Mouse (Mus musculus) limb, embryonic 12.5 days (tissue): ENCODE data around the gene Gpr83. TPM values are rescaled to one million over a fixed set of nuclear protein-coding genes. Genes with fewer than 3 reads are reported as not detected.

Source experiments
- ATAC-seq: fragments of 200-750 bp; cut with Nextera tagmentation; 2 replicates; pipeline ENCODE4 v1.8.0; 2017; ENCODE audit warnings: low read depth, moderate TSS enrichment; ENCODE audit not compliant: insufficient number of reproducible peaks, insufficient read depth, low FRiP score, low TSS enrichment
- H3K27ac ChIP-seq: fragments of 300-500 bp; sonication (generic); 2 replicates; pipeline ENCODE4 v1.5.1; 2016; ENCODE audit warnings: mild to moderate bottlenecking, moderate library complexity
- H3K27me3 ChIP-seq: fragments of 300-500 bp; sonication (generic); 2 replicates; pipeline ENCODE4 v1.6.1; 2016; ENCODE audit warnings: mild to moderate bottlenecking, moderate library complexity
- H3K36me3 ChIP-seq: fragments of 300-500 bp; sonication (generic); 2 replicates; pipeline ENCODE4 v1.6.1; 2016; ENCODE audit warnings: mild to moderate bottlenecking, moderate library complexity
- H3K4me1 ChIP-seq: fragments of 300-500 bp; sonication (generic); replicated peaks from 2 replicates; pipeline ENCODE4 v1.6.1; 2016
- H3K4me2 ChIP-seq: fragments of 300-500 bp; sonication (generic); 2 replicates; pipeline ENCODE4 v1.6.1; 2016; ENCODE audit warnings: mild to moderate bottlenecking, moderate library complexity
- H3K4me3 ChIP-seq: fragments of 300-500 bp; sonication (generic); replicated peaks from 2 replicates; pipeline ENCODE4 v1.5.1; 2016; ENCODE audit warnings: mild to moderate bottlenecking
- H3K9ac ChIP-seq: fragments of 300-500 bp; sonication (generic); replicated peaks from 2 replicates; pipeline ENCODE4 v1.6.1; 2016; ENCODE audit warnings: mild to moderate bottlenecking, moderate library complexity
- H3K9me3 ChIP-seq: fragments of 300-500 bp; sonication (generic); 2 replicates; pipeline ENCODE4 v1.6.1; 2016; ENCODE audit warnings: mild to moderate bottlenecking, moderate library complexity
- WGBS: fragments of 180-500 bp; shearing (Covaris S2); methylation state at CpG from one replicate; pipeline ENCODE4 v1.1.7; 2016; 5-methylcytosine and 5-hydroxymethylcytosine counted together
- polyA plus RNA-seq: library from polyadenylated mRNA; unstranded; fragments of >200 nt; fragmentation: Nextera tagmentation; extraction: Ambion mirVana; gene quantifications from 2 replicates; pipeline ENCODE4 v1.2.1, GENCODE M21; 2016

Gene Gpr83
- polyA plus RNA-seq, 1 experiment from 2014 or later = 0.63 TPM

- 46% methylated on average over 5 of the region's 5 CpGs for WGBS
- Histone ChIP-seq H3K4me1 (peaks cover 15% of the 10 kb centered on the region), H3K9ac (no peak overlapping the region), H3K9me3 (0 out of 2 replicates have a peak, but pooled peaks cover 3% of the 10 kb centered on the region), H3K27ac (no peak overlapping the region), H3K4me3 (no peak overlapping the region), H3K36me3 (no peaks in the 10 kb centered on the region), H3K4me2 (no peak overlapping the region), H3K27me3 (no peaks in the 10 kb centered on the region)
- ATAC-seq = no peak
Observed at GRCm38 (mm10) chr9:14846428-14846827, 13.6 kb upstream of the Gpr83 start.

- no peak overlapping the region for H3K9ac ChIP-seq
Observed at GRCm38 (mm10) chr9:14848267-14848935, 11.6 kb upstream of the Gpr83 start.

GRCm38 (mm10) chr9:14854585-14854984 lies 5.4 kb upstream of the Gpr83 start:
- 0 out of 2 replicates have a peak, but pooled peaks cover 1% of the 10 kb centered on the region for H3K4me1 ChIP-seq
- H3K9ac ChIP-seq = no peak overlapping the region
- H3K27me3 ChIP-seq = peaks cover 27% of the 10 kb centered on the region
- no peak overlapping the region for H3K4me2 ChIP-seq
- 0 out of 2 replicates have a peak, but pooled peaks cover 6% of the 10 kb centered on the region for H3K9me3 ChIP-seq
- 75% methylated on average over 4 of the region's 4 CpGs for WGBS
- H3K27ac ChIP-seq = no peak overlapping the region
- ATAC-seq = no peak
- H3K4me3 ChIP-seq = no peak overlapping the region
- H3K36me3 ChIP-seq = no peaks in the 10 kb centered on the region

More at GRCm38 (mm10) chr9:14848267-14848935, 11.6 kb upstream of the Gpr83 start:
- WGBS = 80% methylated on average over 1 of the region's 1 CpGs
- Histone ChIP-seq H3K27ac (no peak overlapping the region), H3K36me3 (no peaks in the 10 kb centered on the region), H3K9me3 (0 out of 2 replicates have a peak, but pooled peaks cover 6% of the 10 kb centered on the region), H3K4me3 (no peak overlapping the region), H3K27me3 (no peaks in the 10 kb centered on the region), H3K4me1 (no peaks in the 10 kb centered on the region), H3K4me2 (no peak overlapping the region)
- no peak for ATAC-seq

- Histone ChIP-seq H3K9ac (no peak overlapping the region), H3K4me3 (no peak overlapping the region), H3K4me1 (peaks cover 12% of the 10 kb centered on the region), H3K27ac (no peak overlapping the region), H3K4me2 (no peak overlapping the region), H3K9me3 (no peaks in the 10 kb centered on the region), H3K36me3 (no peaks in the 10 kb centered on the region), H3K27me3 (peaks cover 52% of the 10 kb centered on the region)
- WGBS = 54% methylated on average over 4 of the region's 4 CpGs
- no peak for ATAC-seq
Observed at GRCm38 (mm10) chr9:14856922-14857654, 2.9 kb upstream of the Gpr83 start.

- Histone ChIP-seq H3K9me3 (no peaks in the 10 kb centered on the region), H3K36me3 (no peaks in the 10 kb centered on the region), H3K4me3 (no peak overlapping the region), H3K27me3 (peaks cover 63% of the 10 kb centered on the region), H3K4me1 (peaks cover 12% of the 10 kb centered on the region), H3K4me2 (no peak overlapping the region), H3K27ac (no peak overlapping the region), H3K9ac (no peak overlapping the region)
- ATAC-seq = no peak
- WGBS = 71% methylated on average over 7 of the region's 7 CpGs
Observed at GRCm38 (mm10) chr9:14858170-14858706, 1.8 kb upstream of the Gpr83 start.

GRCm38 (mm10) chr9:14858782-14859181 lies 1.2 kb upstream of the Gpr83 start:
- Histone ChIP-seq H3K4me3 (no peak overlapping the region), H3K27me3 (peaks cover 68% of the 10 kb centered on the region), H3K9ac (no peak overlapping the region), H3K4me1 (peaks cover 12% of the 10 kb centered on the region), H3K27ac (no peak overlapping the region), H3K9me3 (no peaks in the 10 kb centered on the region), H3K36me3 (no peaks in the 10 kb centered on the region), H3K4me2 (no peak overlapping the region)
- 83% methylated on average over 3 of the region's 3 CpGs for WGBS
- no peak for ATAC-seq

GRCm38 (mm10) chr9:14863126-14863525 lies 3.1 kb downstream of the Gpr83 start:
- Histone ChIP-seq H3K9me3 (no peaks in the 10 kb centered on the region), H3K9ac (no peak overlapping the region), H3K4me2 (no peak overlapping the region), H3K4me3 (no peak overlapping the region), H3K27me3 (peaks cover 66% of the 10 kb centered on the region), H3K27ac (no peak overlapping the region), H3K4me1 (peaks cover 12% of the 10 kb centered on the region), H3K36me3 (no peaks in the 10 kb centered on the region)
- ATAC-seq = no peak
- WGBS = 51% methylated on average over 3 of the region's 3 CpGs

- no peak overlapping the region for H3K4me2 ChIP-seq
Observed at GRCm38 (mm10) chr9:14864726-14865125, 4.7 kb downstream of the Gpr83 start.

GRCm38 (mm10) chr9:14866957-14867356 lies 6.9 kb downstream of the Gpr83 start:
- WGBS = 41% methylated on average over 7 of the region's 7 CpGs
- Histone ChIP-seq H3K27ac (no peak overlapping the region), H3K4me1 (peaks cover 2% of the 10 kb centered on the region; the same call in 1 of the 2 replicates), H3K9me3 (no peaks in the 10 kb centered on the region), H3K36me3 (no peaks in the 10 kb centered on the region), H3K4me3 (no peak overlapping the region), H3K27me3 (peaks cover 28% of the 10 kb centered on the region), H3K4me2 (no peak overlapping the region), H3K9ac (no peak overlapping the region)
- ATAC-seq = no peak

More at GRCm38 (mm10) chr9:14864726-14865125, 4.7 kb downstream of the Gpr83 start:
- Histone ChIP-seq H3K36me3 (no peaks in the 10 kb centered on the region), H3K9ac (no peak overlapping the region), H3K4me1 (peaks cover 9% of the 10 kb centered on the region), H3K9me3 (no peaks in the 10 kb centered on the region), H3K27ac (no peak overlapping the region), H3K4me3 (no peak overlapping the region), H3K27me3 (peaks cover 50% of the 10 kb centered on the region)
- WGBS = 84% methylated on average over 9 of the region's 9 CpGs
- ATAC-seq = no peak

GRCm38 (mm10) chr9:14868326-14868725 lies 8.3 kb downstream of the Gpr83 start:
- no peaks in the 10 kb centered on the region for H3K9me3 ChIP-seq
- H3K36me3 ChIP-seq = no peaks in the 10 kb centered on the region
- peaks cover 15% of the 10 kb centered on the region for H3K27me3 ChIP-seq
- H3K4me3 ChIP-seq = no peak overlapping the region
- H3K9ac ChIP-seq = no peak overlapping the region
- no peak overlapping the region for H3K27ac ChIP-seq
- no peak for ATAC-seq
- H3K4me1 ChIP-seq = peaks cover 9% of the 10 kb centered on the region; the same call in 1 of the 2 replicates
- WGBS = 94% methylated on average over 8 of the region's 8 CpGs
- H3K4me2 ChIP-seq = no peak overlapping the region

- Histone ChIP-seq H3K4me2 (no peak overlapping the region), H3K9me3 (no peaks in the 10 kb centered on the region), H3K9ac (no peak overlapping the region), H3K27me3 (no peaks in the 10 kb centered on the region), H3K27ac (no peak overlapping the region), H3K4me1 (peaks cover 9% of the 10 kb centered on the region; the same call in 1 of the 2 replicates), H3K4me3 (no peak overlapping the region), H3K36me3 (no peaks in the 10 kb centered on the region)
- WGBS = 82% methylated on average over 2 of the region's 2 CpGs
- no peak for ATAC-seq
Observed at GRCm38 (mm10) chr9:14870377-14870776, 10.4 kb downstream of the Gpr83 start.
